Mouse (Mus musculus) urinary bladder, postnatal 4 days (tissue): Measurements from ENCODE around the gene Myh7.
"Not testable (repeated sequence)": the region's sequence is repeated elsewhere in the genome, so short reads cannot be mapped to it uniquely, and the experiment has no call there.

Source experiments
- DNase-seq, 2 experiments: peaks; one replicate each; pipeline ENCODE4 v3.0.0; 2021 to 2022; ENCODE audit warnings: low spot score in 2 of 2

Myh7 gene

DNA sequence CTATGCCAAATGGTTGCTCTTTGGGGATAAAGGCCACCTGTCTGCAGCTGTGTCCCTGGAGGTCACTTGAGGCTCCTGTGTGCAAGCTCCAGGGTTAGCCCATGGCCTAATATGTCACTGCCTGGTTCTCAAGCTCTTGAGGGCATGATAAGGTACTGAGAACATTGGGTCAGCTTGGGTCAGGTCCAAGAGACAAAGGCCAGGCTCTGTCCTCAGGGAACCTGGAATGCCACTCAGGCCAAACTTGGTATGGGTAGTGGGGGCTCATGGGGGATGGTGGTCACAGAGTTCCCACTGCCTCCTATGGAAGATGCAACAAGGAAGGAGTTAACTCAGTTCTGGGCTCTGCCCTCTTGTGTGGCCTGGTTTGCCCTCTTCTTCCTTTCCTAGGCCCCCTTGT lies 26.1 kb downstream of the Myh7 start:
- DNase-seq = no peak

DNA sequence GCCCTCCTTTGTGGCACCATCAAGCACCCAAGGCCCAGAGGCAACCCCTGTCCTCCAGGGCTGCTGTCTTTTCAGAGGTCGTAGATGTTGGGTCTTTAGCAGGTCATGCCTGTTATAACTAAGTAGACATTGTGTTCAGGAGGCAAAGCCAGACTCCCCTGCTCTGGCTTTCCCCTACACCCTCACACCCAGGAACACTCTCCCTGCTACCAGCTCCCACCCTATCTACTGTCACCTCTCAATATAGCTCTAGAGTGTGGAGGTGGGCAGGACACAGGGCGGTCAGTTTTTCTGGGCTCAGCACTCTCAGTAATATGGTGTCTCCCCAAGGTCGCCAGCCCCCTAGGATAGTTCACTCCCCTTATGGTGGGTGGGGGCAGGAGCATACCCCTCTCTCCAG lies 26.6 kb downstream of the Myh7 start:
- no peak for DNase-seq

DNA sequence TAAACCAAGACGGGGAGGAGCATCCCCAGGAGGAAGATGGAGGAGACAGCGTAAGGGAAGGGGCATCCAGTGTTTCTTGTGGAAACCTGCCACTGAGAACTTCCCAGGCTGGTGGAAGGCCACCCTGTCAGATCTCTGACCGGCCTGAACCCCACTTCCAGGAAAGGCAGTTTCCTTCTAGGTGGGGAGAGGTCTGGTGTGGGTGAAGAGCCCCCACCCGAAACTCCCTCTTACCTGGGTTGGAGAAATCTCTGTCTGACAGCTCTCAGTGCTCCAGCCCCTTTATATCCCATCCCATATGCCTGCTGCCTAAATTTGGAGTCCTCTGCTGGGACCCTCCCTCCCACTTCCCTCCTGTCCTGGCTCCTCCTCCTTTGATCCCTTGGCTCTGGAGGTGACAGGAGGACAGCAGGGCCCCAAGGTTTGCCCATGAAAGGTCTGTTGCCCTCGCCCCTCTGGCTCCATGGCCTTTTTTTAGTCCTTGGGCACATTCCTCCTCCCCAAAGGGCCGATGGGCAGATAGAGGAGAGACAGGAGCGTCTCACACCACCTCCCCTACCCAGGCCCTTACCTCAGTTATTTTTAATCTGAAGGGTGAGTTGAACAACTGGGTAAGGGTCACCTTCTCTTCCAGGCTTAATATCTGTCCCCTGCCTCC lies 28.0 kb downstream of the Myh7 start, which contains the start of gene Myh6:
Gene Myh6, minus strand, starts transcription at position 608 of the 658 bp plus-strand sequence.
- DNase-seq = no peak

DNA sequence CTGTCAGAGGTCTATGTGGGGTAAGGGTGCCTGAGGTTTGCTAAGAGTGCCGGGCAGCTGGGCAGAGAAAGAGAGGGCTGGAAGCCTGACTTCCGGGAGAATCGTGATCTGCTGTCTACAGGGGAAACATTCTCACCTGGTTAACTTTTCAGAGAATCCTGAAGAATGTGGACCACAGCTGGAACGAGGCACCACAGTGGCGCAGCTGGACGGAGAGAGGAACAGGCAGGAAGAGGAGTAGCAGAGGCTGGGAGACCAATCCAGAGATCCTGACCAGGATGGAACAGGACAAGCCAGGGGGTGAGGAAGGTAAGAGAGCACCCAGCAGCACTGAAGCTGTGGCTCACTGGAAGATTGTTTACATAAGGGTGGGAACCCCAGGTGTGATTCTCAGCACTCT lies 28.8 kb downstream of the Myh7 start:
- DNase-seq = no peak

DNA sequence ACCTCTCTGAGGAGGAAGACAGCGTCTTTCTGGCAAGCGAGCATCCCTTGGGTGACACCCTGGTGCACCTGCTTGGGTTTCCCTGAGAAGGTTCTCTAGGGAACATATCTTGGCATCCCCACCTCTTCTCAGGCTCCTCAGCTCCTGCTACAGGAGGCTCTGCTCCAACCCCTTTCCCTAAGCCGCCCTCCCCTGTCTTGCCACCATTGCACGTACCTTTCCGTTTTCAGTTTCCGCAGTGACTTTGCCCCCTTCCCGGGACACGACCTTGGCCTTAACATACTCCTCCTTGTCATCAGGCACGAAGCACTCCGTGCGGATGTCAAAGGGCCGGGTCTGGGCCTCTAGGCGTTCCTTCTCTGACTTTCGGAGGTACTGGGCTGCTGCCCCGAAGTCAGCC lies 29.4 kb downstream of the Myh7 start:
- no peak for DNase-seq

DNA sequence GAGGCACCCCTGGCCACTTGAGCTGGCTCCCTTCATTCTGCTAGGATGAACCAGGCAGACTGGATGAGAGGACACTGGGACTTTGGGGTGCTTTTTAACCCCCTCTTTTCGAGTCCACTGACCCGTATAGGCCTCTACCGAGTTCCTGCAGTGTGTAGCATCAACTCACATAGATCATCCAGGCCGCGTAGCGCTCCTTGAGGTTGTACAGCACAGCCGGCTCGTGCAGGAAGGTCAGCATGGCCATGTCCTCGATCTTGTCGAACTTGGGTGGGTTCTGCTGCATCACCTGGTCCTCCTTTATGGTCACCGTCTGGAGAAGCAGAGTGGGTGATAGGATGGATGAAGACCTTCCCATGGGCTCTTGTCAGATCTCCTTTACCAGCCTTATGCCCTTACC lies 30.7 kb downstream of the Myh7 start:
- DNase-seq = no peak

DNA sequence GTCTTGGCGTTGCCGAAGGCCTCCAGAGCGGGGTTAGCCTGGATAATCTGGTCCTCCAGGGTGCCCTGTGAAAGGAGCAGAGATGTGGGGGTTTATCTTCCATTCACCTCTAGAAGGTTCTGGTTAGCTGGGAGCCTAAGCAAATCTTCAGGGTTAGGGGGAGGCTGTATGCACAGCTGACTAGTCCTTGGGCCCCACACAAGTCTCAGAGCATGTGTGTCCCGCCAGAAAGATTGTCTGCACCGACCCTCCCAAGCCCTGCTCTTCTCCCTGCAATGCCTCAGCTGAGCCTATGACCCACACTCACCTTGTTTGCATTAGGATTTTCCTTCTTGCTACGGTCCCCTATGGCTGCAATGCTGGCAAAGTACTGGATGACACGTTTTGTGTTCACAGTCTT lies 31.7 kb downstream of the Myh7 start:
- DNase-seq = no peak

DNA sequence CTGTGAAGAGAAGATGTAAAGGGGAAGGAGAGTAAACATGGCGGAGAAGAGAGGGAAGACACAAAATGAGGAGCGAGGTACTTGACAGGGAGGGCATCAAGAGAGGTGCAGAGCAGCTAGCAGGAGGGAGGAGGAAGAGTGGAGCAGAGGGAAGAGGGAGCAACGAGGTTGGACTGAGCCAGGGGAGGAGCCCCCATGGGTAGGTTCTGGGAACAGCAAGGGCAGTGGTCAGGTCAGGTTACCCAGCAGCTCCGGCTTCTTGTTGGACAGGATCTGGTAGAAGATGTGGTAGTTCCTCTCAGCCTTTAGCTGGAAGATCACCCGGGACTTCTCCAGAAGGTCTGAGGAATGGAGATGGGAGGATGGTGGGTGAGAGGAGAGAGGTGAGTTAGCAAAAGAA lies 32.9 kb downstream of the Myh7 start:
- DNase-seq = no peak

DNA sequence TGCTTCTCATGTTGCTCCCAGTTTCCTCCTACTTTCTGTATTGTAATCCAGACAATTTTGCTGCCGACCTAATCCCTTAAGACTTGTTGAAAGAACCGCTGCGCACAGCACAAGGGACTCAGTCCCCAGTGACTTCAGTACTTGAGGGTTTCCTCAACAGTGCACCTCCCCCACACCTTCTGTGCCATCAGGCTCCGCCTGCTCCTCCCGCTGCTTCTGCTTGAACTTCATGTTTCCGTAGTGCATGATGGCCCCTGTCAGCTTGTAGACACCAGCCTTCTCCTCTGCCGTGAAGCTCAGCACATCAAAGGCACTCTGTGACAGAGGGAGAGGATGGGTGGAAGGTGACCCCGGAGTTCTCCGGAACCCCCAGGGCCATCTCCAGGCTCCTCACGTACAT lies 33.7 kb downstream of the Myh7 start:
- DNase-seq = no peak

DNA sequence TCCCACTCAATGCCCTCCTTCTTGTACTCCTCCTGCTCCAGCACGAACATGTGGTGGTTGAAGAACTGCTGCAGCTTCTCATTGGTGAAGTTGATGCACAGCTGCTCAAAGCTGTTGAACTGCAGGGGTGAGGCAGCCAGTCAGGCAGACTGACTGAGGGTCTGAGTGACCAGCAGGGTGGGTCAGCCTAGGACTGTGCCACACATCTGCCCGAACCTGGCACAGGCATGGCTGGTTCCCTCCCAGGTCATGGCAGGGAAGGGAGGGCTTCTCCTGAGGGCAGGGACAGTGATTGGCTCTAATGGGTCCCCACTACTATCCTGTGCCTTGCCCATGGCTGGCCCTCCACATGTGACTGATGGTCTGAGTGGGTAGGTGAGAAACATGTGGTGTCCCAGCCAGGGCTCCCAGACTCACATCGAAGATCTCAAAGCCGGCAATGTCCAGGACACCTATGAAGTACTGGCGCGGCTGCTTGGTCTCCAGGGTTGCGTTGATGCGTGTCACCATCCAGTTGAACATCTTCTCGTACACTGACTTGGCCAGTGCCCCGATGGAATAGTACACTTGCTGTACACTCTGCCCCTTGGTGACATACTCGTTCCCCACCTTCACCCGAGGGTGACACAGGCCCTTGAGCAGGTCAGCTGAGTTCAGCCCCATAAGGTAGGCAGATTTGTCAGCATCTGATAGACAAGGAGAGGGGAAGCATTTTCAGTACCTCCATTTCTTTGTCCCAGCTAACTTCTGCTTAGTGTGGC lies 34.4 kb downstream of the Myh7 start:
- not testable (repeated sequence) for DNase-seq

DNA sequence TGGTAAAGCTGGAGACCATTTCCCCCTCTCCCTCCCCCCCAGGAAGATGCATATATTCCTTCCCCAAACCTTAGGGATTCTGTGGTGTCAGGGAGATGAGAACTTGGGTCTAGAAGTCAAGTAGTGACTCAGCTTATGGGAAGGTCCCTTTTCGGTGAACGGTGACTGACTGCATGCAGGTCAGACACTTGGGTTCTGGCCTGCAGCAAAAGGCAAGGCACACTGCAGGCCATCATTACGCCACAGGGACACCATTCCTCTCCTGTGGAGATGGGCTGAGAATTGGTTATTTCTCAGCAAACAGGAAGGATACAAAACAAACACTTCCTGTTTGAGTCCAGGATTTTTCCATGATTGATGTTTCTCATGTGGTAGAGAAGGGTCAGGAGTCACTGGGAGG lies 35.2 kb downstream of the Myh7 start:
- no peak for DNase-seq

DNA sequence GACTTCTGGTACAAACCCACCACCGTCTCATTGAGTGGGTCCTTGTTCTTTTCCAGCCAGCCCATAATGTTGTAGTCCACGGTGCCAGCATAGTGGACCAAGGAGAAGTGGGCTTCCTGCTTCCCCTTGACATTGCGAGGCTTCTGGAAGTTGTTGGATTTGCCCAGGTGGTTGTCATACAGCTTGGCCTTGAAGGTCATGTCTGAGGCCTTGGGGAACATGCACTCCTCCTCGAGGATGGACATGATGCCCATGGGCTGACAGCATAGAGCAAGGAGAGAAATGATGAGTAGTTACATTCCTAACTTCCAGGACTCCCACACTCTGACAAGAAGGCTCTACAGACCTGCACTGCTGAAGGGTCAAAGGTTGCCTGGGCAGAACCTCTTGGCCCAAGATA lies 35.9 kb downstream of the Myh7 start:
- DNase-seq = no peak

DNA sequence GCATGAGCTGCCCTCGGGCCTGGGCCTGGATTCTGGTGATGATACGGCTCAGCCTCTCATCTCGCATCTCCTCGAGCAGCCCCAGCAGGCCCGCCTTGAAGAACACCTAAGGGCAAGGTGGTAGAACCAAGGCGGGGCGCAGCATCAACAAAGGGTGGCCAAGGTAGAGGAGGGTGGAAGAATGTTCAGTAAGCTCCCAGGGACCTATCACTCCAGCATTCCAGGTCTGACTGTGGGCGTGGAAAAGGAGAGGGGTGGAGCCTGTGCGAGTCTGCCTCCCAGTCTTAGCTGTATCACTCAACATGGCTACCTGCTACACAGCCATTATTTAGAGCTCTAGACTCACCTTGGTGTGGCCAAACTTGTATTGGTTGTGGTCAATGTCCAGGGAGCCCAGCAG lies 37.9 kb downstream of the Myh7 start:
- DNase-seq = no peak

DNA sequence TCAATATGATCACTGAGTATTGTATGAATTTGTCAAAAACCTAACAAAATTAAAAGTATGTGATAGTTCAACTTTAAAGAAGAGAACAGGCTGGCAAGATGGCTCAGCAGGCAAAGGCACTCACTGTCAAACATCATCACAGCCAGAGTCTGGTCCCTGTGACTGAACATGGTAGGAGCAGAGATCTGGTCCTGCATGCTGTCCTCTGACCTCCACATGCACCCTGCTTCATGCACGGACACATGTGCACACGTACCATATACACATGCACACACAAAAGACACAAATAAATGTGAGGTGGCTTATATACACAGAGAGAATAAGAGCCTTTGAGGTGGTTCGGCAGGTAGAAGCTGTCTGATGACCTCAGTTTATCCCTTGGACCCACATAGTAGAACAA lies 38.9 kb downstream of the Myh7 start:
- no peak for DNase-seq

DNA sequence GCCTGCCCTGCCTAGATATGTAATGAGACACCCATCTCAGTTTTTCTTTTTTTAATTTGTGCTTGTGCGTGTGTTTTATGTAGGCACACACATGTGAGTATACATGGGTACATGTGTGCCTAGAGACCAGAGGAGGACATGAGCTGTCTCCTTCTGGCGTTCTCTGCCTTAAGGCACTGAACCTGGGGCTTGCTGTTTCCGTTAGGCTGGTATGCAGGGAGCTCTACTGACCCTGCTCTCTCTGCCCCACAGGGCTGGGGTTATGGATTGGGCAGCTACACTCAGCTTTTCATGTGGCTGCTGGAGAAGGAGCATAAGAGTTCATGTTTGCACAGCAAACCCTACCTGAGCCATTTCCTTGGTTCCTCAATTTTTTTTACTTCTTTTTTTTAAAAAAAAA lies 40.0 kb downstream of the Myh7 start:
- DNase-seq = no peak

DNA sequence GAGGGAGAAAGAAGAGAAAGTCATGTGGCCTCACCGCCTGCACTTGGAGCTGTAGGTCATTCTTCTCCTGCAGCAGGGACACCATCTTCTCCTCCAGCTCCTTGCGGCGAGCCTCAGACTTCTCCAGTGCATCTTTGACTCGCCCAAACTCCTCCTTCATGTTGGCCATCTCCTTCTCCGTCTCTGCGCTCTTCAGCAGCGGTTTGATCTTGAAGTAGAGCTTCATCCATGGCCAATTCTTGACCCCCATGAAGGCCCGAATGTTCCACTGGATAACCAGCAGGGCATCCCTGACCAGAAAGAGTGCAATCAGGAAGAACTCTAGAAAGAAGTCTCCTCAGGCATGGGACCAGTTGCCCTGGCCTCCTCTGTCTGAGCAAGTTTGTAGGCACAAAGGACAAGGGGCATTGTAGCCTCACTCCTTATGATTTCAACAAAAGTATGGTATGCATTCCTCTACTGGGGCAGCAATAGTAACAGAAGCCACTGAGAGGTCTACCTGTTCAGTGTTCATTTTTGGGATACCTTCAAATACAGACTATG lies 40.7 kb downstream of the Myh7 start:
- DNase-seq = no peak

DNA sequence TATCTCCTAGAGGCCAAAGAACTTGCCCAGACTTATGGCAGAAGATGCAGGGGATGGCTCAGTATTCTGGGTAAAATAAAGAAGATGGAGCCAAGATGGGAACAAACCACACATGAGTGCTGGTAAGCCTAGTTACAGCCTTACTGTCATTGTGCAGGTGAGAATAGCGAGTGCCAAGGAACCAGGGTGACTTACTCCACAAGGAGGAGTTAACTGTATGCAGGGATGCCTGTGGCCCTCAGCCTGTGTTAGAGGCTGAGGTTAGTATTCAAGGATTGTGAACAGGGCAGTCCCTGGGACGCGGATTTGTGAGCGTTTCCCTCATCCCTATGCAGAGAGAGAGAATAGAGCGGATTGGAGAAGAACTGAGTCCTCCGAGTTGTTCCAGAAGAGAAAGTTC lies 42.8 kb downstream of the Myh7 start:
- DNase-seq = no peak

DNA sequence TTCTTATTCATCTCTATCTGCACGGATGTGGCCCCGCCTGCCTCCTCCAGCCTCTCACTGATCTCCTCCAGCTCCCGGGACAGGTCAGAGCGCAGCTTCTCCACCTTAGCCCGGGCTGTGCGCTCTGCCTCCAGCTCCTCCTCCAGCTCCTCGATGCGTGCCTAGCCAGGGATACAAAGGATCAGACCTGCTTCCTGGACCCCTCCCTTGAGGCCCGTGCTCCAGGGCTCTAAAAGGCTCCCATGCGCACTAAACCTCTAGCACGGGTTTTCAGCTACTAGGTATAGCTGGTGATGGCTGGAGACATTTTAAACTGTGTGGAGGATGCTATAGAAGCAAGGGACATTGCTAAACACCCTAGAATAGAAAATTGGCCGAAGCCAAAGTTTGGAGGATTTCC lies 43.9 kb downstream of the Myh7 start:
- no peak for DNase-seq

DNA sequence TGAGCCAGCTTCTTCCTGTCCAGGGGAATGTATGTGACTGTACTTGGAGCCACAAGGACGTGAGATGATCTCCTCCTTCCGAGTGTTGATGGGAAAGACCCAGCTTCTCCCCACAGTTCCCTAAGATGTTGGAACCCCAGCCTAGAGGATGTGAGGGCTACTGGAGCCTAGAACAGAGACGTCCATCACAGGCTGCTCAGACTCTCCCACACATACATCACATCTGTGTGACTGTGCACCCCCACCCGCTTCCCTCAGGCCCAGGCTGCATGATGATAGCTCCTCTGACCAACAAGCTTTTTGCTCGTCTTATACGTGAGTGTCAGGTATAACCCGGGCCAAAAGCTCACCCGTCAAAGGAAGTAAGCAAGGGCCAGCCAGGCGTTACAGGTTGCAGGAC lies 45.6 kb downstream of the Myh7 start:
- DNase-seq = no peak

DNA sequence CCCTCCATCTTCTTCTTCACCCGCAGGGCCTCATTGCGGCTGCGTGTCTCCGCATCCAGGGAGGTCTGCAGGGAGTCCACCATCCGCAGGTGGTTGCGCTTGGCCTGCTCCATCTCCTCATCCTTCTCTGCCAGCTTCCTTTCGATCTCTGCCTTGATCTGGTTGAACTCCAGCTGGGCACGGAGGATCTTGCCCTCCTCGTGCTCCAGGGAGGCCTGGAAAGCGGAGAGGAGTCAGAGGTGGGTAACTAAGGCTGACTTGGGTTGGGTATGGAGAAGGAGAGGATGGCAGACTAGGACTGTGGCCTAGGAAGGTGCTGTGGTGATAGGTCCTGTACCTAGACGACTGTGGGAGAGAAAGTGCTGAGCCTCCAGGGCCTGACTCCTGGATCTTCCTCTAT lies 47.4 kb downstream of the Myh7 start:
- DNase-seq = not testable (repeated sequence)

DNA sequence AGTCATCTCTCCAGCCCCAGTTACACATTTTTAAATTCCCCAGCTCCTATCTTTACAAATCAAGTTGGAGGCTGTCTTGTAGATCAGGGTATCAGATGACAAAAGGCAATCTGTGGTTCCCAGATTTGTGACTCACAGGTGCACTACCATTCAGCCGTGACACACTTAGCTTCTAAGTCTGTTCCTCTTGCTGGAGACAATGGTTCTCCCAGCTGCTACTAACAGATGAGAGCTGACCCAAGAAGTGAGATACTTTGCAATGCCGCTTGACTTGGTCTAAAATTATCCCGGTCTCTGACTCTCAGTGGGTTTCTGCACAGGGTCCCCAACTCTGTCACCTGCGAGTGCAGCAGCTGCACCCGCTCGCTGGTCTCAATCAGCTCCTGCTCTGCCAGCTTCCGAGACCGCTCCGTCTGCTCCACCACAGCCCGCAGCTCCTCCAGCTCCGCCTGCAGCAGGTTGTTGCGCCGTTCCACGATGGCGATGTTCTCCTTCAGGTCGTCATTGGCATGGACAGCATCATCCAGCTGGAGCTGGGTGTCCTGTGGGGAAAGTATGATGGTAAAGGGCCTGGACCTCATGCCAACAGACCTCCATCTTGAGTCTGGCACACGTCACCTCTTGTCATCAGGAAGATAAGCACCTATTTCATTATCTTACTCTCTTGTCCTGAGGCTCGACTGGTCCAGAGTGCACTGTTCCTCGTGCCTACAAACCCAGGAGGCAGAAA lies 48.3 kb downstream of the Myh7 start:
- no peak for DNase-seq

DNA sequence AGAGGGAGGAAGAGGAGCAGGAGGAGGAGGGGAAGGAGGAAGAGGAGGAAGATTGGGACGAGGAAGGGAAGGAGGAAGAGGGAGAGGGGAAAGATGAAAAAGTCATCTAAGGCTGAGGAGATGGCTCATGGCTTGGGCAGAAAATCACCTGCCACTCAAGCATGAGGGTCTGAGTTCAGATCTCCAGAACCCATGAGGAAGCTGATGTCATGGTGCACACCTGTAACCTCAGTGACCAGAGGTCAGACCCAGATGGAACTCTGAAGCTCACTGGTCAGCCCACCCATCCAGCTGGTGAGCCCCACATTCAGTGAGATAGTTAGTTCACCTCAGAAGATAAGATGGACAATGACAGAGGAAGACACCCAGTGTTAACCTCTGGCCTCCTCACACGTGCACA lies 49.5 kb downstream of the Myh7 start:
- no peak for DNase-seq

DNA sequence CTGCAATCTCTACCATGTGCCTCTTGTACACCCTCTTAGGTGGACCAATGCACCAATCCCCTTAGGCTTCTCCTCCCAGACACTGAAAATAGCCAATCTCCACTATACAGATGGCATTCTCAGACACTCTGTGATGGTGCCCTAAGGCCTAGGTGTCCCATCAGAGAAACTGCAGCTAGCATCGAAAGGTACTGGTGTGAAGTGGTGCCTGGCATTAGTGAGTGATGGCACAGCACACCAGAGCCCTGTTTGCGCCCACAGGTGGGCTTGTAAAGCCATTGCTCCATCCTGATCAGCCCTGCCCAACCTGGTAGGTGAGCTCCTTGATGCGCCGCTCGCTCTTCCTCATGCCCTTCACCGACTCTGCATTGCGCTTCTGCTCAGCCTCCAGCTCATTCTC lies 50.5 kb downstream of the Myh7 start:
- no peak for DNase-seq
